ENCODE assay signal across 9 mouse cellular contexts in the genomic region with DNA sequence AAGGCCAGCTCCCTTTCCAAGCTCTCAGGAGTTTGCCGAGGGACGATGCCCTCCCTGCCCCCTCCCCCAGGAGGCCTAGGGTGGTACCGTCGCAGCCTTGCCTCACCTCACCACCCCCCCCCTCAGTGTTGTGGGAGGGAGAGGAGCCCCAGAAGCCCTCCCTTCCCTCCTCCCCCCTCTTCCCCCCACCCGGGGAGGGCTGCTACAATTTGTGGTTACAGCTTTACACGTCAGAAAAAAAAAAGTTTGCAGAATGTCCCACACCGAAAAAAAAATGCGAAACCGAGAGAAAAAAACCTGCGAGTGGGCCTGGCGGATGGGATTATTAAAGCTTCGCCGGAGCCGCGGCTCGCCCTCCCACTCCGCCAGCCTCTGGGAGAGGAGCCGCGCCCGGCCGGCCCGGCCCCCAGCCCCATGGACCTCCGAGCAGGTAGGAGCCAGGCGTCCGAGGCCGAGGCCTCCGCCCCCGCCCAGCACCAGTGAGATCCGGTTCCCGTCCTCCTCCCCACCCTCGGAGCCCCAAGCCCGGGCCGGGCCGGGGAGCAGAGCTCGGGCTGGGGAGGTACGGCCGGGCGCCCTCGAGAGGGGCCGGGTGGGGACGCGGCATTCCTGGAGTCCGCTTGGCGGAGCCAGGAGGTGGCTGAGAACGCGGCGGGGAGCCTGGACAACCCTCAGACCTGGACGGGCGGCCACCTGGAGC. TPM values are rescaled to one million over a fixed set of nuclear protein-coding genes. Genes with fewer than 3 reads are reported as not detected.
DNase-seq lines count a peak whose midpoint lies in the region; ATAC-seq lines count a peak whose summit lies in the region.
"Had no signal": no experiment of that assay in that cellular context is flagged by ENCODE, and none has a peak within 500 bp of the region (broad histone marks: within the 10 kb centered on the region; RNA-seq: fewer than 3 reads in every experiment).

A gene (plus strand): TSS at position 168 of the 700 bp plus-strand sequence.
A gene (plus strand): TSS at position 287 of the 700 bp plus-strand sequence.

- DNase-seq in ovary, postnatal 36 days (ENCODE audit: low spot score): peak; percentile 58
- no peak for DNase-seq in ovary, adult 18-20 months (ENCODE audit: low spot score)
- peak; percentile 53 for DNase-seq in embryo, embryonic 10.5 days (ENCODE audit: low spot score)
- DNase-seq in heart, postnatal 36 days: peak; percentile 51 to 69
- DNase-seq in liver: peak; percentile 38
- DNase-seq in thymus, postnatal 4 days: peak; percentile 70
- no peak for DNase-seq in cerebellum, postnatal 36 days

- intact Hi-C loops in heart, postnatal 36 days (cut with DNase I): no loop called here

- ATAC-seq in monocyte, adult 5-6 weeks (replicated peaks; ENCODE audit: insufficient number of reproducible peaks, low FRiP score, low TSS enrichment, poor library complexity, severe bottlenecking): peak; percentile 34

RNA-seq across cellular contexts. Expression of the first gene that starts in this region (rescaled TPM):
- total RNA-seq in heart, postnatal 36 days (2021): 1 to 10 TPM in 1 of 2 experiments, under 1 TPM in 1; 0.51 to 1.2 TPM
- total RNA-seq in monocyte, adult 5-6 weeks (2017): 10.2 to 28.8 TPM (median 19.7 TPM) in 3 replicates

RNA-seq across cellular contexts. Expression of the second gene that starts in this region (rescaled TPM):
- total RNA-seq in heart, postnatal 36 days (2021): not detected
- total RNA-seq in monocyte, adult 5-6 weeks (2017): not detected in 3 replicates
- total RNA-seq: gastrocnemius, postnatal 4 days had no signal

Comparison
In these comparisons a context has a peak if more than half of its experiments do, and no peak if none do; other contexts are left out.
1. DNase-seq: peak in ovary, postnatal 36 days (single experiment), embryo, embryonic 10.5 days (single experiment), heart, postnatal 36 days (2 of 2), liver (single experiment) and thymus, postnatal 4 days (single experiment); none in ovary, adult 18-20 months (single experiment) and cerebellum, postnatal 36 days (0 of 2).